Mouse (Mus musculus) heart, postnatal 25 days (tissue): ENCODE measurements around the gene Cacng3. TPM values are rescaled to one million over a fixed set of nuclear protein-coding genes. Genes with fewer than 3 reads are reported as not detected.
A peak's percentile ranks its signal among the peaks of the same experiment; 100 is the strongest.

Experiments
- DNase-seq: peaks from one replicate; pipeline ENCODE4 v3.0.0; 2022; ENCODE audit warnings: low spot score
- intact Hi-C: fragments of 180-260 bp; cut with DNase I; formaldehyde crosslinking; loops from one replicate; pipeline ENCODE4 v1.15.1; 2025
- total RNA-seq, 2 experiments: library from RNA; stranded (reverse); gene quantifications; 2 replicates each; pipeline ENCODE4 v1.2.3; 2021

The Cacng3 gene
- total RNA-seq, 2 experiments from 2014 or later: not detected

GRCm38 (mm10) chr7:122706736-122707135 is 36.4 kb downstream of the Cacng3 start:
- intact Hi-C loops: no loop called here
- no peak for DNase-seq

GRCm38 (mm10) chr7:122716299-122716698 is 46.0 kb downstream of the Cacng3 start:
- peak; percentile 20 for DNase-seq
- intact Hi-C loops: no loop called here

DNA sequence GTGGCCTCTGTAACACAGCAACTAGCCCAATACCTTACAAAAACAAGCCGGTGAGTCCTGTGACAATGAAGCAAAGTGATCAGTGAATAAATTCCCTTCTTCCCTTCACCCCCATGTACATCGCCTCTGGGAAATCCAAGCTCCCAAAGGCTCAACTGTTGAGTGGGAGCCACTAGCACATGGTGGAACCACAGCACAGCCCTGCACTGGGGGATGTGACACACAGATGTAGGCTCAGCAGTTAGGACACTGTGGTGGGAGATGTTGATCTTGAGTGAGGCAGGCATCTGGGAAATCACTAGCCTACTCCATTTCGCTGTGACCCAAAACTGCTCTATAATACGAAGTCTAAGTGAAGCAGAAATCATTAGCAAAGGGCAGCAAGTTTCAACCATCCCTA is 48.2 kb downstream of the Cacng3 start:
- no peak for DNase-seq
- intact Hi-C loops: no loop called here

GRCm38 (mm10) chr7:122723358-122723876 is 53.1 kb downstream of the Cacng3 start:
- intact Hi-C loops: loop anchor here (5.0 kb wide), 1 partner anchor 79 kb away; no protein-coding TSS in a partner anchor
- no peak for DNase-seq

DNA sequence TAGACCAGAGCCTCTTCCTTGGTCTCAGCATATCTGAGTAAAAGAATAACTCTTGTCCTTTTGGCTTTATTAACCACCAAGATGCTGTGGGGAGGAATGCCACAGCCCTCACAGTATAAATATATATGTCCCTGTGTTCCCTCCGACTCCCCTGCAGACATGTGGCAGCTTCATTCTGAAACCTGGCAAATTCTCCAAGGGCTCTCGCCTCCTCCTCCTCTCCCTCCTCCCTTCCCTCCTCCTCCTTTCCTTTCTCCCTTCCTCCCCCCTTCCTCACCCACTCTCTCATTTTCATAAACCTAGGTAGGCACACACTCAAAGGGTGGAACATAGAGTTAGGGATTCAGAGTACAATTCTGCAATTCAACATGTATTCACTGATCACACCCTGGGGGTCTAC is 56.1 kb downstream of the Cacng3 start:
- intact Hi-C loops: no loop called here
- DNase-seq: no peak

- DNase-seq: no peak
- intact Hi-C loops: no loop called here
Measured at GRCm38 (mm10) chr7:122728186-122728585, 57.9 kb downstream of the Cacng3 start.

GRCm38 (mm10) chr7:122728846-122729245 is 58.6 kb downstream of the Cacng3 start:
- intact Hi-C loops: no loop called here
- DNase-seq: no peak

- no peak for DNase-seq
- intact Hi-C loops: no loop called here
Measured at GRCm38 (mm10) chr7:122735323-122735722, 65.0 kb downstream of the Cacng3 start.

DNA sequence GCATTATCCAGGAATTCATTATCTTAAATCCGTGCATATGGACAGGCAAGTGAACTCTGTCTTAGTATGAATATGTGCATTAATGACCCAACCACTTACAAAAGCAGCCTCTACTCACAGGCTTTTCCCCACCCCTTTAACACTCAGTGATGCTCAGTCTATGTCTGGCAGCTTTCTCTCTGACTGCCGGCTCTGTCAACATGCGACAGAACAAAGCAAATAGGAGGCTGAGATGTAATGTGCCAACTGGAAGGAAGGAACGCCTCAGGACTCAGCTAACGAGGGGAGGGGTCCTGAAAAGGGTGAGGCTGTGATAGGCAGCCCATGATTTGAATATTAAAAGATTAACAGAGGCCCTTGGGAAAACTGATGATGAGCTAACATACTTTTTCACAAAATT is 68.2 kb downstream of the Cacng3 start:
- no peak for DNase-seq
- intact Hi-C loops: no loop called here

- intact Hi-C loops: no loop called here
- DNase-seq: no peak
Measured at GRCm38 (mm10) chr7:122740663-122741062, 70.4 kb downstream of the Cacng3 start.

GRCm38 (mm10) chr7:122755920-122756603 is 85.8 kb downstream of the Cacng3 start:
- DNase-seq: no peak
- intact Hi-C loops: no loop called here

- intact Hi-C loops: no loop called here
- no peak for DNase-seq
Measured at GRCm38 (mm10) chr7:122758645-122759044, 88.4 kb downstream of the Cacng3 start.

GRCm38 (mm10) chr7:122764506-122764905 is 94.2 kb downstream of the Cacng3 start:
- DNase-seq: no peak
- intact Hi-C loops: no loop called here

GRCm38 (mm10) chr7:122768292-122769020 is 98.2 kb downstream of the Cacng3 start:
- intact Hi-C loops: no loop called here
- DNase-seq: no peak

GRCm38 (mm10) chr7:122779601-122780000 is 109.3 kb downstream of the Cacng3 start:
- DNase-seq: no peak
- intact Hi-C loops: no loop called here

DNA sequence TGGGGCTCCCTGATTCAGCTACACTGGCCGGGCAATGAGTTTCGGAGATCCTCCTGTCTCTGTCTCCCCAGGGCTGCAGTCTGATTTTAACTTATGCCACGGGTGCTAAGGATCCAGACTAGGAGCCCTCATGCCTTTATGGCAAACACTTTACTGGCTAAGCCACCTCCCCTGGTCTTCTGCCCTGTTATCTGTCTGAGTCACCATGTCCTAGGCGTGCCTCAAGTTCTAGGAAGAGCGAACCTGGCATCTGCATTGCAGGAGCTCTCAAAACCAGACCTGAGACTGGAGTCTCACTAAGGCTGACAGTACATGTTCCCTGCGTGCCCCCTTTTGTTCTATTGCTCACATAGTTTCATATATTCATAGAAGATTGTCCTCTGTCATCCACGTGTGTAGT is 119.6 kb downstream of the Cacng3 start:
- intact Hi-C loops: no loop called here
- no peak for DNase-seq

- intact Hi-C loops: no loop called here
- no peak for DNase-seq
Measured at GRCm38 (mm10) chr7:122793655-122794346, 123.5 kb downstream of the Cacng3 start.

DNA sequence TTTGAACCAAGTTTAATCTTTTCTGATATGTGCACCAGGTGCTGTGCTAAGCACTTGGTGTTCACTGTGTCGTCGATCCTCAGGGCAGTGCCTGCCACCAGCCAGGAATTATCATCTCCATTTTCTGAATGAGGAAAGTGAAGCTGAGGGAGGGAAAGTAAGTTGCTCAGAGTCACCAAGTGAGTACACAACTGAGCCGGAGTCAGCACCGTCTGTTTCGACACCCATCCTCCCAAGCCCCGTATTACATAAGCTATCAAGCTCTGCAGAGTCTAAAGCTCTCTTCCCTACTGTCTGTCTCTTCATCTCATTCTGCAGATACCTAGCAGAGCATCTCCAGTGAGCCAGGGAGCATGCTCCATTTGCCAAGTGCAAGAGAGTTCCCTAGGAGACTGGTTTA is 124.8 kb downstream of the Cacng3 start:
- intact Hi-C loops: no loop called here
- no peak for DNase-seq

DNA sequence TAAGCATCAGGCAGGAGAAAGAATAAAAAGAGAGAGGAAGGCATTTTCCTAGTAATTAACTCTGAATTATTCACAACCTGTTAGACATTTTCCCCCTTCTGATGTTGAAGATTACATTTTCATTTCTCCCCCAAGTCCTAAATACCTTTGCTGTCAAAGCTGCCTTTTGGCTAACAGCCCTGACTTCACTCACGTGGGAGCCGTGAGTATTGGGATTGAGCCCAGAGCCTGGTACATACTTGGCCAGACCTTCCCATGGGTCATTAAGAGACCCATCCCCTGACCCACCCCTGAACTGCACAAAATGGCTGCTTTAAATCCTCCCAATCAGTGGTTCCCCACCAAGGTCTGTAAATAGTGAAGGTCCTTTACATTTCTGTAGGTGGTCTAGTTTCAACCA is 130.5 kb downstream of the Cacng3 start:
- intact Hi-C loops: loop anchor here (5.0 kb wide), 1 partner anchor 79 kb away; no protein-coding TSS in a partner anchor
- no peak for DNase-seq

DNA sequence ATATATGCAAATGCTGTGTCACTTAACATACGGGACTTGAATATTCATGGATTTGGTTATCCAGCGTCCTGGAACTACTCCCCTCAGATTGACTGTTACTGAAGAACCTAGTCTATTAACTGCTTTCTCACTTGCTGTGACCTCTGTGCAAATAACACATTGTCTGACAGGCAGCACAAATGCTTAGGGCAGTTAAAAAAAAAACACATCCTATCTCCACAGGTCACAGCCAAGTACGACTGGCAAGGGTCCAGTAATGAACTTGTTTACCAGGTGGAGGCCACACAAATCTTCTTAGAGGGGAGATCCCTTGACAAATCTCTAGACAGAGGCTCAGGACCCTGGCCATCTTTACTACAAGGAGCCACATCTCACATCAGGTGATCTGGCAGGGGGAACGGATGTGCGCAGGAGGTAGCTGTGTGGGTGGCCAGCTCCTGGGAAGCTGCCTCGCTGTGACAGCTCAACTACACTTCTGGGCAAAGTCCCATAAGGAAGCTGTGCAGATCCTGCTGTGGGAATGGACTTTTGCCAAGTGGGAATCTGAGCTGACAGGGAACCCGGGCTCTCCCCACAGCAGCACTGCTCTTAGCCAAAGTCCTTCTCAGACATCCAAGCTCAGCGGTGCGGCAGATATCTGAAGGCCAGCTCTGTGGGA is 133.7 kb downstream of the Cacng3 start:
- intact Hi-C loops: loop anchor here (2.0 to 5.0 kb wide), 2 partner anchors 17 to 82 kb away; no protein-coding TSS in a partner anchor
- DNase-seq: peak; percentile 50
